Mouse (Mus musculus): Measurements from ENCODE around the gene 2310022A10Rik. TPM values are rescaled to one million over a fixed set of nuclear protein-coding genes. Genes with fewer than 3 reads are reported as not detected.

2310022A10Rik gene
- polyA plus RNA-seq, 1 experiment from 2014 or later, result 21.8 TPM

- Histone ChIP-seq H3K27me3 (replicated peaks; ENCODE audit: control insufficient read depth, insufficient read depth, low read length) (no peaks in the 10 kb centered on the region), H3K4me1 (ENCODE audit: control insufficient read depth, insufficient read depth, low read length) (peaks cover 6% of the 10 kb centered on the region; the same call in 1 of the 2 replicates), H3K4me3 (ENCODE audit: low read length) (no peak overlapping the region), H3K9me3 (ENCODE audit: control insufficient read depth, low read length) (no peaks in the 10 kb centered on the region), H3K27ac (ENCODE audit: low read length) (no peak overlapping the region), H3K36me3 (ENCODE audit: control insufficient read depth, insufficient read depth, low read length) (no peaks in the 10 kb centered on the region; the same call in 1 of the 2 replicates), H3K4me2 (ENCODE audit: low read depth, low read length) (no peak overlapping the region), H3K9ac (ENCODE audit: low read depth, low read length) (no peak overlapping the region)
- no peak for ATAC-seq
- WGBS, result 84% methylated on average over 8 of the region's 8 CpGs
These were observed 15.0 kb upstream of the 2310022A10Rik start for GRCm38 (mm10) chr7:27537998-27538397.

DNA sequence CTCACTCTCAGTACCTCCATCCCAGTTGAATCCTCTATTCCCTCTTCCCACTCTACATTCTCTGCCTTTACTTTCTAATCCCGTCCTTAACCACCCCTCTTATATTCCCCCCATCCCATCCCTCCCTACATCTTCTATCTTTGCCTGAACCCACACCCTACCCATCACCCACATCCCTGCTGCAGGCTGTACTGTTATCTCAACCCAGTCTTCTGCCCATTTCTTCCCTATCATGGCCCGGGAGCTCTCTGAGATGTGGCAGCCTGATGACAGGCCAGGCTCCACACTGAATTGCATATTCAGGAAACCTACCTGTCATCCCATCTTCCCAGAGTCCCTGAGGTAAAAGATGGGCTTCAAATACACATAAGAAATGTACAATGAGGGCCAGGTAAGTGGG, 14.2 kb upstream of the 2310022A10Rik start:
- peaks cover 10% of the 10 kb centered on the region; the same call in 1 of the 2 replicates for H3K4me1 ChIP-seq (ENCODE audit: control insufficient read depth, insufficient read depth, low read length)
- H3K36me3 ChIP-seq (ENCODE audit: control insufficient read depth, insufficient read depth, low read length), result no peaks in the 10 kb centered on the region; the same call in 1 of the 2 replicates
- no peak overlapping the region for H3K4me3 ChIP-seq (ENCODE audit: low read length)
- no peaks in the 10 kb centered on the region for H3K9me3 ChIP-seq (ENCODE audit: control insufficient read depth, low read length)
- H3K27ac ChIP-seq (ENCODE audit: low read length), result no peak overlapping the region
- no peak for ATAC-seq
- 92% methylated on average over 2 of the region's 2 CpGs for WGBS
- H3K4me2 ChIP-seq (ENCODE audit: low read depth, low read length), result no peak overlapping the region
- H3K9ac ChIP-seq (ENCODE audit: low read depth, low read length), result no peak overlapping the region
- H3K27me3 ChIP-seq (replicated peaks; ENCODE audit: control insufficient read depth, insufficient read depth, low read length), result no peaks in the 10 kb centered on the region

GRCm38 (mm10) chr7:27540521-27540920, 12.5 kb upstream of the 2310022A10Rik start:
- Histone ChIP-seq H3K27ac (ENCODE audit: low read length) (no peak overlapping the region), H3K4me2 (ENCODE audit: low read depth, low read length) (no peak overlapping the region), H3K36me3 (ENCODE audit: control insufficient read depth, insufficient read depth, low read length) (no peaks in the 10 kb centered on the region; the same call in 1 of the 2 replicates), H3K4me1 (ENCODE audit: control insufficient read depth, insufficient read depth, low read length) (peaks cover 10% of the 10 kb centered on the region; the same call in 1 of the 2 replicates), H3K9me3 (ENCODE audit: control insufficient read depth, low read length) (no peaks in the 10 kb centered on the region), H3K9ac (ENCODE audit: low read depth, low read length) (no peak overlapping the region), H3K4me3 (ENCODE audit: low read length) (no peak overlapping the region), H3K27me3 (replicated peaks; ENCODE audit: control insufficient read depth, insufficient read depth, low read length) (no peaks in the 10 kb centered on the region)
- WGBS, result 73% methylated on average over 2 of the region's 2 CpGs
- ATAC-seq, result 0 out of 2 replicates have a peak, but pooled peaks have one; percentile 29

GRCm38 (mm10) chr7:27540935-27541334, 12.1 kb upstream of the 2310022A10Rik start:
- H3K9me3 ChIP-seq (ENCODE audit: control insufficient read depth, low read length), result no peaks in the 10 kb centered on the region
- H3K4me3 ChIP-seq (ENCODE audit: low read length), result no peak overlapping the region
- no peak for ATAC-seq
- H3K27me3 ChIP-seq (replicated peaks; ENCODE audit: control insufficient read depth, insufficient read depth, low read length), result no peaks in the 10 kb centered on the region
- H3K27ac ChIP-seq (ENCODE audit: low read length), result no peak overlapping the region
- H3K36me3 ChIP-seq (ENCODE audit: control insufficient read depth, insufficient read depth, low read length), result no peaks in the 10 kb centered on the region; the same call in 1 of the 2 replicates
- WGBS, result 82% methylated on average over 6 of the region's 6 CpGs
- no peak overlapping the region for H3K4me2 ChIP-seq (ENCODE audit: low read depth, low read length)
- H3K9ac ChIP-seq (ENCODE audit: low read depth, low read length), result no peak overlapping the region
- peaks cover 10% of the 10 kb centered on the region; the same call in 1 of the 2 replicates for H3K4me1 ChIP-seq (ENCODE audit: control insufficient read depth, insufficient read depth, low read length)

- Histone ChIP-seq H3K9ac (ENCODE audit: low read depth, low read length) (no peak overlapping the region), H3K9me3 (ENCODE audit: control insufficient read depth, low read length) (no peaks in the 10 kb centered on the region), H3K4me2 (ENCODE audit: low read depth, low read length) (no peak overlapping the region), H3K27ac (ENCODE audit: low read length) (no peak overlapping the region), H3K27me3 (replicated peaks; ENCODE audit: control insufficient read depth, insufficient read depth, low read length) (no peaks in the 10 kb centered on the region), H3K4me3 (ENCODE audit: low read length) (no peak overlapping the region), H3K36me3 (ENCODE audit: control insufficient read depth, insufficient read depth, low read length) (no peaks in the 10 kb centered on the region; the same call in 1 of the 2 replicates), H3K4me1 (ENCODE audit: control insufficient read depth, insufficient read depth, low read length) (peaks cover 10% of the 10 kb centered on the region; the same call in 1 of the 2 replicates)
- no peak for ATAC-seq
- WGBS, result 80% methylated on average over 16 of the region's 16 CpGs
These were observed 11.6 kb upstream of the 2310022A10Rik start for GRCm38 (mm10) chr7:27541431-27541830.

- H3K4me1 ChIP-seq (ENCODE audit: control insufficient read depth, insufficient read depth, low read length), result peaks cover 10% of the 10 kb centered on the region; the same call in 1 of the 2 replicates
- no peak for ATAC-seq
These were observed 11.1 kb upstream of the 2310022A10Rik start for GRCm38 (mm10) chr7:27541922-27542321.

GRCm38 (mm10) chr7:27542392-27543033, 10.5 kb upstream of the 2310022A10Rik start:
- Histone ChIP-seq H3K4me3 (ENCODE audit: low read length) (peak overlapping the region; percentile 57), H3K36me3 (ENCODE audit: control insufficient read depth, insufficient read depth, low read length) (no peaks in the 10 kb centered on the region; the same call in 1 of the 2 replicates), H3K27ac (ENCODE audit: low read length) (0 out of 2 replicates have a peak overlapping the region, but pooled peaks have one; percentile 6), H3K4me2 (ENCODE audit: low read depth, low read length) (peak overlapping the region; percentile 86), H3K27me3 (replicated peaks; ENCODE audit: control insufficient read depth, insufficient read depth, low read length) (no peaks in the 10 kb centered on the region), H3K9me3 (ENCODE audit: control insufficient read depth, low read length) (no peaks in the 10 kb centered on the region), H3K9ac (ENCODE audit: low read depth, low read length) (peak overlapping the region; percentile 70), H3K4me1 (ENCODE audit: control insufficient read depth, insufficient read depth, low read length) (peaks cover 10% of the 10 kb centered on the region; the same call in 1 of the 2 replicates)
- ATAC-seq, result peak; percentile 91
- 1% methylated on average over 30 of the region's 30 CpGs for WGBS

More at GRCm38 (mm10) chr7:27541922-27542321, 11.1 kb upstream of the 2310022A10Rik start:
- no peaks in the 10 kb centered on the region for H3K27me3 ChIP-seq (replicated peaks; ENCODE audit: control insufficient read depth, insufficient read depth, low read length)
- 57% methylated on average over 5 of the region's 5 CpGs for WGBS
- H3K27ac ChIP-seq (ENCODE audit: low read length), result no peak overlapping the region
- peak overlapping the region; percentile 70; the same call in 1 of the 2 replicates for H3K9ac ChIP-seq (ENCODE audit: low read depth, low read length)
- peak overlapping the region; percentile 57 for H3K4me3 ChIP-seq (ENCODE audit: low read length)
- H3K9me3 ChIP-seq (ENCODE audit: control insufficient read depth, low read length), result no peaks in the 10 kb centered on the region
- peak overlapping the region; percentile 86 for H3K4me2 ChIP-seq (ENCODE audit: low read depth, low read length)
- H3K36me3 ChIP-seq (ENCODE audit: control insufficient read depth, insufficient read depth, low read length), result no peaks in the 10 kb centered on the region; the same call in 1 of the 2 replicates

- H3K4me1 ChIP-seq (ENCODE audit: control insufficient read depth, insufficient read depth, low read length), result peaks cover 10% of the 10 kb centered on the region; the same call in 1 of the 2 replicates
- H3K9ac ChIP-seq (ENCODE audit: low read depth, low read length), result peak overlapping the region; percentile 70
- H3K36me3 ChIP-seq (ENCODE audit: control insufficient read depth, insufficient read depth, low read length), result no peaks in the 10 kb centered on the region; the same call in 1 of the 2 replicates
- no peak overlapping the region for H3K27ac ChIP-seq (ENCODE audit: low read length)
- no peak; the same call in 1 of the 2 replicates for ATAC-seq
- H3K4me2 ChIP-seq (ENCODE audit: low read depth, low read length), result peak overlapping the region; percentile 86
- H3K4me3 ChIP-seq (ENCODE audit: low read length), result peak overlapping the region; percentile 57
- H3K27me3 ChIP-seq (replicated peaks; ENCODE audit: control insufficient read depth, insufficient read depth, low read length), result no peaks in the 10 kb centered on the region
- 32% methylated on average over 6 of the region's 6 CpGs for WGBS
- no peaks in the 10 kb centered on the region for H3K9me3 ChIP-seq (ENCODE audit: control insufficient read depth, low read length)
These were observed 10.0 kb upstream of the 2310022A10Rik start for GRCm38 (mm10) chr7:27543065-27543464.

- Histone ChIP-seq H3K4me3 (ENCODE audit: low read length) (no peak overlapping the region), H3K9me3 (ENCODE audit: control insufficient read depth, low read length) (no peaks in the 10 kb centered on the region), H3K4me2 (ENCODE audit: low read depth, low read length) (no peak overlapping the region), H3K27me3 (replicated peaks; ENCODE audit: control insufficient read depth, insufficient read depth, low read length) (no peaks in the 10 kb centered on the region), H3K27ac (ENCODE audit: low read length) (no peak overlapping the region), H3K4me1 (ENCODE audit: control insufficient read depth, insufficient read depth, low read length) (peaks cover 10% of the 10 kb centered on the region; the same call in 1 of the 2 replicates), H3K36me3 (ENCODE audit: control insufficient read depth, insufficient read depth, low read length) (no peaks in the 10 kb centered on the region; the same call in 1 of the 2 replicates), H3K9ac (ENCODE audit: low read depth, low read length) (no peak overlapping the region)
- no peak for ATAC-seq
- 79% methylated on average over 4 of the region's 4 CpGs for WGBS
These were observed 9.2 kb upstream of the 2310022A10Rik start for GRCm38 (mm10) chr7:27543851-27544250.
